Mouse (Mus musculus): ENCODE measurements around the gene Il4i1. TPM values are rescaled to one million over a fixed set of nuclear protein-coding genes. Genes with fewer than 3 reads are reported as not detected.
A peak's percentile ranks its signal among the peaks of the same experiment; 100 is the strongest.
"Not testable (repeated sequence)": the region's sequence is repeated elsewhere in the genome, so short reads cannot be mapped to it uniquely, and the experiment has no call there.

The Il4i1 gene
- total RNA-seq, 2 experiments from 2014 or later = 0.62 to 2.2 TPM

DNA sequence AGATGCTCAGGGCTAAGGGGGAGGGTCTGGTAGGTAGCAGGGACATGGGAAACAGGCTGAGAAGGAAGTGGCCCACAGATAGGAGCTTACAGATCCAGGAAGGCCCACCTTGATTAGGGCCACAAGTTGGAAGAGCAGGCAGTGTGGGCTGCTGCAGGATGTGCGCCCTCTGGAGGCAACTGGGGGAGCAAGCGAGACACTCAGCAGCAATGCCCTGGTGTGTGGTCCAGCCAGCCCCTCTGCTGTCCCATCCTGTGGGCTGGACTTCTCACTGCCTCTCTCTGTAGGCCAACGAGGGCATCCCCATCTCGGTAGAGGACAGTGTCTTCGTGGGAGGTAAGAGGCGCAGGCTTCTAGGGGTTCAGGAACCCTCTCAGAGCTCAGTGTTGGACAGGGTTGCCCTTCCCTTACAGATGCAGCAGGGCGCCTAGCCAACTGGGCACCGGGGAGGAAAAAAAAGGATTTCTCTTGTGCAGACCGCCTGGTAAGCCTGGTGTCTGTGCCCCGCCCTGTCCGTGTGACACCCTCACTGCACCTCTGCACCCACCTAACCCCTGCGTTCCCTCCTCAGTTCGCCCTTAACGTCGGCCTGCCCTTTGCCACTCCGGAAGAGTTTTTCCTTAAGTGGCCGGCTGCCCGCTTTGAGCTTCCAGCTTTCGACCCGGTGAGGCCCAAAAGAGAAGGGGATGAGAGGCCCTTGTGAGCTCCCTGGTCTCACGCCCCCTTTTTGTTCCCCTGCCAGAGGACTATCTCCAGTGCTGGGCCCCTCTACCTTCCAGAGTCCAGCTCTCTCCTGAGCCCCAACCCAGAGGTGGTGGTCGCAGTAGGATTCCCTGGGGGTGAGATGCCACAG lies 44.6 kb downstream of the Il4i1 start:
- intact Hi-C loops (cut with DNase I) = loop anchor here (5.0 to 10.0 kb wide), 2 partner anchors 36 to 854 kb away; partner anchors contain the start of genes Fuz, Rpl18 and Sphk2

GRCm38 (mm10) chr7:44861429-44861816 lies 45.2 kb downstream of the Il4i1 start:
- DNase-seq (ENCODE audit: low spot score) = no peak
- intact Hi-C loops (cut with DNase I) = loop anchor here (5.0 to 10.0 kb wide), 2 partner anchors 36 to 853 kb away; partner anchors contain the start of genes Fuz, Rpl18 and Sphk2

More for the DNA sequence above, 44.6 kb downstream of the Il4i1 start:
- DNase-seq (ENCODE audit: low spot score) = no peak

DNA sequence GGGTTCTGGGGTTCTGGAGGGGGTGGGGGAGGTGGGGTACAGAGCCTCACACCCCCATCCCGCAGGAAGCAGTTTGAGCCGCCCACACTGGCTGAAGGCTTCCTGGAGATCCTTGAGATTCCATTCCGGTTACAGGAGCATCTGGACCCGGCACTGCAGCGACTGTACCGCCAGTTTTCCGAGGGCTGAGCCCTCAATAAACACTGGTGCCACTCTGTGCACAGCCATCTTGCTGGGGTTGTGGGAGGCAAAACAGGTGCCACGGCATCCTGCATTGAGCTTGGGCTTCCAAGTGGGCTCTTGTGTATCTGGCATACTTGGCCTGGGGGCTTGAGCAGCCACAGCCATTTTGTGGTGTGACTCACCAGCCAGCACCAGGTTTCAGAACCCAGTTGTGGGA lies 46.2 kb downstream of the Il4i1 start:
- no peak for DNase-seq (ENCODE audit: low spot score)
- intact Hi-C loops (cut with DNase I) = loop anchor here (5.0 to 10.0 kb wide), 2 partner anchors 35 to 852 kb away; partner anchors contain the start of genes Fuz, Rpl18 and Sphk2

GRCm38 (mm10) chr7:44863210-44863609 lies 47.0 kb downstream of the Il4i1 start:
- intact Hi-C loops (cut with DNase I) = loop anchor here (5.0 to 10.0 kb wide), 2 partner anchors 34 to 852 kb away; partner anchors contain the start of genes Fuz, Rpl18 and Sphk2
- no peak for DNase-seq (ENCODE audit: low spot score)

DNA sequence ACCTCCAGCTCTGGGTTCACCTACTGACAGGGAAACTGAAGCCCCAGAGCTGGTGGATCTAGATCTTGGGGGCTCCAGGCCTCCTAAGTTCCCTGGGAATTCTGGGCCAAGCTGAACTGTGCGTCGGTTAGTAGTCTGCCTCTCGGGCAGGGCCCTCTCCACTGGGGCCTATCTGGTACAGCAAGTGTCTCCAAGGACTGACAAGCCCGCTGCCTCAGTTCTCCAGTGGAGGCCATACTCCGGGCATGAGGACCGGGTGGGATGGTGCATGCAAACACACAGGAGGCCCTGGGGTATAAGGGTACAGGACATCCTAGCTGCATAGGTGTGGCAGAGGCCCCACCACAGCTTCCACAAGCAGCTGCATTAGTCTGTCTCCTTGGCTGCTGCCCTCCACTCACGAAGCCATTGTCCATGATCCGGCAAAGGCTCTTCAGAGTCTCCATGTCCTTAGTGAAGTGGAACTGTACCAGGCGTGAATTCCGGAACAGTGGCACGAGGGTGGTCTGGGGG lies 47.9 kb downstream of the Il4i1 start:
- intact Hi-C loops (cut with DNase I) = loop anchor here (5.0 to 10.0 kb wide), 2 partner anchors 33 to 851 kb away; partner anchors contain the start of genes Fuz, Rpl18 and Sphk2

DNA sequence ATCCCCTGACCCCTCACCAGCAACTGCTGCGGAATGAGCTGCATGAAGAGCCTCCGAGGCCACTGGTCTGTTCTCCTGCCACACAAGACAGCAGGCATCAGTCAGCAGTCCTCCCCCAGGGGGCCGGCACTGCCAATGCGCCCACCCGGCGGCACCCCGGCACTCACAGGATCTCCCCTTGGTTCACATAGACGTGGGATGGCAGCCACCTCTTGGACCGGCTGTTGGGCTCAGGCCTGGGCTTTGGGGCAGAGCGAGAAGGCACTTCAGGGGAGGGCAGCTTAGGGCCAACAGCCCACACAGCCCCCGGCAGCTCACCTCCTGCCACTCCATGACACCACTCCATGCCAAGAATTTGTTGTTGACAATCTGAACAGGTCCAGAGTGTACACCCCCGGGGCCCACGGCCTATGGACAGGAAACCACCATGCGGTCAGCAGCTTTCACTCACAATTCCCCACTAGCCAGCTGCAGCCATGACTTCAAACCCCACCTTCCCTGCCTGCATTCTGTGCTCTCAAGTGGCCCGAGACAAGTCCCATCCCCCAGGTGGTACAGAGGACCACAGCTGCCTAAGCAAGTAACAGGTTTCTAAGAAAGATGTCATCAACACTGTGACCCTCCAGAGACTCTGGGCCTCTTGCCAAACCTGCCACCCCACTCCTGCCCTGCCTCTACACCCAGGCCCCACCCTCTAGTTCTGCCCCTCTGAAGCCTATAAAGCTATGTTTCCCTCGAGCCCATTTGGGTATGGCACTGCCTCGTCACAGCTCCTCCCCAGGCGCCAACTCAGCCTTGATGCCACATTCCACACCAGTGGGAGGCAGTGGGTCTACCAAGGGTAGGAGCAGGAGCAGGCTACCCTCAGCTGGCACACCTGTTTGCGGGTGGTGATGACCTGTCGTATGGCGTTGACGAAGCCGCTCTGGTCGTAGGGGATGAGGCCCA lies 48.7 kb downstream of the Il4i1 start:
- DNase-seq (ENCODE audit: low spot score) = no peak
- intact Hi-C loops (cut with DNase I) = loop anchor here (5.0 to 10.0 kb wide), 2 partner anchors 32 to 850 kb away; partner anchors contain the start of genes Fuz, Rpl18 and Sphk2

More for the DNA sequence above, 47.9 kb downstream of the Il4i1 start:
- no peak for DNase-seq (ENCODE audit: low spot score)

- DNase-seq (ENCODE audit: low spot score) = peak; percentile 59
- intact Hi-C loops (cut with DNase I) = loop anchor here (10.0 kb wide), 1 partner anchor 848 kb away; the partner anchor contains the start of genes Rpl18 and Sphk2
Measured at GRCm38 (mm10) chr7:44866276-44867009, 50.3 kb downstream of the Il4i1 start.

DNA sequence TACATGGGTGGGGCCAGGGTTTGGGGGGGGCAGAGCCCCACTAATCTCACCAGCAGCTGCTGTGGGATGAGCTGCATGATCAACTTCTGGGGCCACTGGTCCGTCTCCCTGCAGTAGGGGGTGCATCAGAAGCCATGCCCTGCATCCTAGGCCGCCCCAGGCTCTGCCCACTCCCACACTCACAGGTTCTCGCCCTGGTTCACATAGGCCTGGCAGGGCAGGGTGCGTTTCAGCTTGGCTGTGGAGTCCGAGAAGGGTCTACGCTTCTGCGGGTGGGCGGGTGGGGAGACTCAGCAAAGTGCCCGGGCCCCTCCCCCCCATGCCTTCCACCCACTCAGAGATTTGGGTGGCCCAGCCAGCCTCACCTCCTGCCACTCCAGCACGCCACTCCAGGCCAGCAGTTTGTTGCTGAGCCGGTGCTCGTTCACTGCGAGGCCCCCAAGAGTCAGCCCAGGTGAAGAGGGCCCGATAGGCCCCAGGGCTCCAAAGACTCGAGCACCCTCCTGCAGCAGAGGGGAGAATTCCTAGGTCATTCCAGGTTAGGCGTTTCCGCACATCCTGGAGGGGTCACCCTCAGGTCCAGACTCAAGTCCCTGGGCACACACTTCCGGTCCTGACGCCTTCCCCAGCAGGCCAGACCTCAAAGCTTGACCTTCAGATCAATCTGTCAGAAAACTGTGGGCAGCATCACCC lies 51.0 kb downstream of the Il4i1 start:
- DNase-seq (ENCODE audit: low spot score) = no peak
- intact Hi-C loops (cut with DNase I) = loop anchor here (10.0 kb wide), 1 partner anchor 848 kb away; the partner anchor contains the start of genes Rpl18 and Sphk2

DNA sequence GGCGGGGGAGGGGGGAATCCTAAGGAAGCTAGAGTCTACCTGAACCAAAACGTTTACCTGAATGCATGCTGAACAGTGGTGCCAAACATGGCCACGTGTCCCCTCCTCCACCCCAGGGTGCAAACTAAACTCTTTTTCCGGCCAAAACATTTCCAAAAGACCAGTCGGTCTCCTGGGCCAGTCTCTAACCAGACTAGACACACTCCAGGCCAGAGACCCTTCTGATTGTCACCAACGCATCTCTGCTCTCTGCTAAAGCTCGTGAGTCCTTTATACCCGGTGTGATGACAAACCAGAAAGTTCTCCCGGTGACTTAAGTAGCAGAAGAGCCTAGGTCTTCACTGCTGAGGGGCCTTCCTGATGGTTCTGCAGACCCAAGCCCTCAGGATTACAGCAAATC lies 51.6 kb downstream of the Il4i1 start:
- intact Hi-C loops (cut with DNase I) = loop anchor here (10.0 kb wide), 1 partner anchor 847 kb away; the partner anchor contains the start of genes Rpl18 and Sphk2
- DNase-seq (ENCODE audit: low spot score) = no peak

DNA sequence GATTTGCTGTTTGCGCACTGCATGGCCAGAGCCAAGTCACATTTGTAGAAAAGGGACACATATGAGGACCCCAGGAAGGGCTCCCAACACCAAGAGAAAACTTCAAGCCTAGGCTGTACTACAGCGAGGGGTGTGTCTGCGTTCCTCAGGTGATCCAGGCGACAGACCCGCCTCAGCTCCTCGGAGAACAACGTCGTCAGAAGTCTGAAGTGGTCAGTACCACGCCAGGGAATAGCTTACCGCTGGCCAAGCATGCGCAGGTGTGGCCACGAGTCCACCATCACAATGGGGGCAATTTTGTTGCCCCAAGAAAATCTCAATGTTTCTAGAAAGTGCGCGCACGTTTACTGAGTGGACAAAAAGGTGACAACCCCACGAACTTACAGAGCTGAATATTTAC lies 52.3 kb downstream of the Il4i1 start:
- intact Hi-C loops (cut with DNase I) = loop anchor here (10.0 kb wide), 1 partner anchor 846 kb away; the partner anchor contains the start of genes Rpl18 and Sphk2
- DNase-seq (ENCODE audit: low spot score) = no peak

- intact Hi-C loops (cut with DNase I) = loop anchor here (10.0 kb wide), 1 partner anchor 846 kb away; the partner anchor contains the start of genes Rpl18 and Sphk2
- no peak for DNase-seq (ENCODE audit: low spot score)
Measured at GRCm38 (mm10) chr7:44868919-44869696, 52.9 kb downstream of the Il4i1 start.

DNA sequence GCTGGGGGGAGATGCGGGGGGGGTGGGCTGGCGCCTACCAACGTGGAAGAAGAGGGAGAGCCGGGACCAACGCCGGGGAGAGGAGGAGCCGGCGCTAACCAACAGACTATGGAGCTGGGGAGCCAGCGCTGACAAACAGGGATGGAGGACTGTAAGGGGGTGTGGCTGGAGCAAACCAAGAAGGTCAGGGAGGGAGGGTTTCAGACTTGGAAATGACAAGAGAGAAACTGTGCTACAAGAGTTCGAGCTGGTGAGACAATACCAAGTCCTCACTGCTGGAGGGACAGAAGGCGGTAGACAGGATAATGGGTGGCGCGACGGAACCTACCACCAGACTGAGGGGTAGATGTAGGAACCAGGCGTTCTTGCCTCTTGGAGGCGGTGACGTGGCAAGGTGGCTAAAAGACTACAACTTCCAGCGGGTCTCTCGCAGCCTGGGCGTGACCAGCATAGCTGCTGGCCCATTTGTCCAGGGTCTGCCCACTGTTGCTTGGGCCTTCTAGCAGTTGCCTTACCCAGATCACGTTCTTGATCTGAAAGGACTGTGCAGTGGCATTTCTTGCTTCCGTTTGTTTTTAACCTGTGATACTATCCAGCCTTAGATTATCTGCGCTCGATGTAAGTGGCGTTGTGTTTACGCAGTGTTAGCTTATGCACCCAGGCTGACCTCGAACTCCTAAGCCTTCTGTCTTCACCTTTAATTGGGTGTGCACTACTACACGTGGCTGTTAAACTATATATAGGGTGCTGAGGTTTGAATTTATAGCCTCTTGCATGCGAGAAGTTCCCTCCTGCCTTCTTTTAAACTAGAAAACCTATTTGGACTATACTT lies 53.7 kb downstream of the Il4i1 start, which contains the start of gene Ptov1:
Gene Ptov1 (minus strand): TSS at position 92 of the 832 bp plus-strand sequence.
- peak; percentile 89 for DNase-seq (ENCODE audit: low spot score)
- intact Hi-C loops (cut with DNase I) = loop anchor here (10.0 kb wide), 1 partner anchor 845 kb away; the partner anchor contains the start of genes Rpl18 and Sphk2

- intact Hi-C loops (cut with DNase I) = no loop called here
- DNase-seq (ENCODE audit: low spot score) = no peak
Measured at GRCm38 (mm10) chr7:44870614-44871013, 54.4 kb downstream of the Il4i1 start.

GRCm38 (mm10) chr7:44871181-44871580 lies 55.0 kb downstream of the Il4i1 start:
- DNase-seq (ENCODE audit: low spot score) = no peak
- intact Hi-C loops (cut with DNase I) = no loop called here

DNA sequence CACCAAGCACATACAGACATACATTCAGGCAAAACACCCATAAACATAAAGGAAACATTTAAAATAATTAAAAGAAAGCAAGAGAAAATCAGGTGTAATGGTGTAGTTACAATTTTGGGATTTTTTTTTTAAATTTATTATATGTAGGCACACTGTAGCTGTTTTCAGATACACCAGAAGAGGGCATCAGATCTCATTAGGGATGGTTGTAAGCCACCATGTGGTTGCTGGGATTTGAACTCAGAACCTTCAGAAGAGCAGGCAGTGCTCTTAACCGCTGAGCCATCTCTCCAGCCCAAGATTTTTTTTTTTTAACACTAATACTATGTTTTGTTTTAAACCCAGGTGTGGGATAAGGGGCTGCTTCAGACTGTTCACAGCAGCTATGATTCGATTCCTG lies 55.6 kb downstream of the Il4i1 start:
- intact Hi-C loops (cut with DNase I) = loop anchor here (2.0 kb wide), 1 partner anchor 19 kb away; no protein-coding TSS in a partner anchor
- not testable (repeated sequence) for DNase-seq (ENCODE audit: low spot score)

DNA sequence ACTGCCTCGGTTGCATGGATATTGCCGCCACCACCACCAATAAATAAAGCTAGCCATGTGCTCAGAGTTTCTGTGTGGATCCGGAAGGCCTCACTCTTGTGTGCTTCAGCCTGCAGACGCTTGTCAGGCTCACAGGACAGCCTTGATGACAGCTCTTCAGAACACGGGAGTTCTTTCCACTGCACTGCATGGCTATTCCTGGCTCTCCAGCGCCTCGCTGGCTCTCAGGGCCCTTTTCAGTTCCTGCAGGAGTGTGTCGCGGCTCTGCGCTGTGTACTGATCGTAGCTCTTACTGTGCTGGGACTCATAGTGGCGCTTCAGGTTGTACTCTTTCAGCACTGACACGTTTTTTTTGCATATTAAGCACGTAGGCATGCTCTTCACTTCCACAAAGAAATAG lies 61.6 kb downstream of the Il4i1 start:
- intact Hi-C loops (cut with DNase I) = no loop called here
- DNase-seq (ENCODE audit: low spot score) = no peak

Data from heart, postnatal 25 days (tissue).